Mouse (Mus musculus) kidney, adult 2 months (tissue): ENCODE measurements at regions not wholly inside any gene's neighbourhood (a gene's known extent, or its start where the extent isn't known, plus 50 kb on each side); places are given as distances from the start of the nearest gene placed in this dataset.

Experiments used
- CTCF ChIP-seq: fragments of 200-500 bp; conservative IDR thresholded peaks from 2 replicates; pipeline ENCODE4 v1.5.1; 2011; ENCODE audit warnings: low read depth, mild to moderate bottlenecking, control low read depth, low read length, moderate library complexity, mixed read lengths; ENCODE audit not compliant: insufficient read depth, insufficient read length
- POLR2A ChIP-seq: fragments of 200-500 bp; IDR thresholded peaks from one replicate; pipeline ENCODE4 v1.6.1; 2011; ENCODE audit warnings: low read depth, low read length, control low read depth

DNA sequence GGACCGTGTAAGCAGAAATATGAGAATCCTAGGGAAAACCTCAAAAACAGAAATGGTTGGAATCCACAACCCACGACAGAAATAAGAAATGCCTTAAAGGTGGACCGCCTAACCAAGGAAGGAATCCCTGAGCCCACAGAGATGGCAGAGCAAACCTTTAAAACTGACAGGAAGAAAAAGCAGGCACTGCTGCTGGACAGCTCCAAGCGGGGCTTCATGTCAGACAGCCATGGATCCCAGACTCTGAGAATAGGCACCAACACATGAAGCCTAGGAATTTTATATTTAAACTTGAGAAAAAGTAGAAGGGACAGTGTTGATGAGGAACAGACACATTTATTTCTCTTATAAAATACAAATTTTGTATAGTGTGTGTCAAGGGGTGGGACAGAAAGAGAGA is 379.1 kb downstream of the Gxylt1 start:
- TF ChIP-seq CTCF (no peak), POLR2A (no peak)
